Mouse (Mus musculus): ENCODE measurements around the gene Syt1. TPM values are rescaled to one million over a fixed set of nuclear protein-coding genes. Genes with fewer than 3 reads are reported as not detected.
A peak's percentile ranks its signal among the peaks of the same experiment; 100 is the strongest.

Syt1 gene
- total and polyA plus RNA-seq, 3 experiments: 0.31 to 0.50 TPM; not detected in 1

GRCm38 (mm10) chr10:108528338-108528737 lies 482.4 kb downstream of the Syt1 start:
- no peak for DNase-seq
- Histone ChIP-seq H3K4me3 (no peak overlapping the region), H3K79me2 (replicated peaks; ENCODE audit: control insufficient read depth, insufficient read depth, low read length) (no peaks in the 10 kb centered on the region), H3K36me3 (ENCODE audit: control insufficient read depth, insufficient read depth, low read length) (no peaks in the 10 kb centered on the region), H3K27me3 (ENCODE audit: control insufficient read depth, insufficient read depth, low read length) (no peaks in the 10 kb centered on the region), H3K9ac (ENCODE audit: low read depth, low read length) (no peak overlapping the region), H3K27ac (no peak overlapping the region), H3K4me1 (ENCODE audit: control insufficient read depth, insufficient read depth, low read length) (no peaks in the 10 kb centered on the region)
- intact Hi-C loops (cut with DNase I): no loop called here
- 78% methylated on average over 7 of the region's 7 CpGs for WGBS
- TF ChIP-seq POLR2A (IDR thresholded peaks at IDR 0.05; ENCODE audit: insufficient read depth, low read depth, low read length) (no peak), EP300 (IDR thresholded peaks at IDR 0.05; ENCODE audit: insufficient read depth, low read depth, low read length) (no peak)

GRCm38 (mm10) chr10:108525506-108525905 lies 485.3 kb downstream of the Syt1 start:
- Histone ChIP-seq H3K9ac (ENCODE audit: low read depth, low read length) (no peak overlapping the region), H3K4me3 (no peak overlapping the region), H3K36me3 (ENCODE audit: control insufficient read depth, insufficient read depth, low read length) (no peaks in the 10 kb centered on the region), H3K4me1 (ENCODE audit: control insufficient read depth, insufficient read depth, low read length) (no peaks in the 10 kb centered on the region), H3K27ac (no peak overlapping the region), H3K27me3 (ENCODE audit: control insufficient read depth, insufficient read depth, low read length) (no peaks in the 10 kb centered on the region), H3K79me2 (replicated peaks; ENCODE audit: control insufficient read depth, insufficient read depth, low read length) (no peaks in the 10 kb centered on the region)
- TF ChIP-seq EP300 (IDR thresholded peaks at IDR 0.05; ENCODE audit: insufficient read depth, low read depth, low read length) (no peak), CTCF (IDR thresholded peaks at IDR 0.05) (no peak), POLR2A (IDR thresholded peaks at IDR 0.05; ENCODE audit: insufficient read depth, low read depth, low read length) (no peak)
- DNase-seq: no peak
- intact Hi-C loops (cut with DNase I): no loop called here
- WGBS: 90% methylated on average over 11 of the region's 11 CpGs

GRCm38 (mm10) chr10:108524306-108525029 lies 486.3 kb downstream of the Syt1 start:
- Histone ChIP-seq H3K27me3 (ENCODE audit: control insufficient read depth, insufficient read depth, low read length) (no peaks in the 10 kb centered on the region), H3K79me2 (replicated peaks; ENCODE audit: control insufficient read depth, insufficient read depth, low read length) (no peaks in the 10 kb centered on the region), H3K4me1 (ENCODE audit: control insufficient read depth, insufficient read depth, low read length) (no peaks in the 10 kb centered on the region), H3K36me3 (ENCODE audit: control insufficient read depth, insufficient read depth, low read length) (no peaks in the 10 kb centered on the region), H3K9ac (ENCODE audit: low read depth, low read length) (no peak overlapping the region), H3K4me3 (no peak overlapping the region), H3K27ac (no peak overlapping the region)
- intact Hi-C loops (cut with DNase I): loop anchor here (5.0 kb wide), 1 partner anchor 222 kb away; no protein-coding TSS in a partner anchor
- WGBS: 57% methylated on average over 6 of the region's 6 CpGs
- DNase-seq: no peak
- TF ChIP-seq POLR2A (IDR thresholded peaks at IDR 0.05; ENCODE audit: insufficient read depth, low read depth, low read length) (no peak), CTCF (IDR thresholded peaks at IDR 0.05) (peak; percentile 56)

- no peak overlapping the region for H3K4me3 ChIP-seq
- DNase-seq: no peak
- no peaks in the 10 kb centered on the region for H3K36me3 ChIP-seq (ENCODE audit: control insufficient read depth, insufficient read depth, low read length)
- H3K27me3 ChIP-seq (ENCODE audit: control insufficient read depth, insufficient read depth, low read length): no peaks in the 10 kb centered on the region
- no peak for TF ChIP-seq POLR2A (IDR thresholded peaks at IDR 0.05; ENCODE audit: insufficient read depth, low read depth, low read length)
- no peak for TF ChIP-seq EP300 (IDR thresholded peaks at IDR 0.05; ENCODE audit: insufficient read depth, low read depth, low read length)
- TF ChIP-seq CTCF (IDR thresholded peaks at IDR 0.05): no peak
- 46% methylated on average over 6 of the region's 6 CpGs for WGBS
- intact Hi-C loops (cut with DNase I): no loop called here
- H3K9ac ChIP-seq (ENCODE audit: low read depth, low read length): no peak overlapping the region
- no peaks in the 10 kb centered on the region for H3K79me2 ChIP-seq (replicated peaks; ENCODE audit: control insufficient read depth, insufficient read depth, low read length)
- no peak overlapping the region for H3K27ac ChIP-seq
- H3K4me1 ChIP-seq (ENCODE audit: control insufficient read depth, insufficient read depth, low read length): no peaks in the 10 kb centered on the region
Measured at GRCm38 (mm10) chr10:108519156-108519555, 491.6 kb downstream of the Syt1 start.

- H3K36me3 ChIP-seq (ENCODE audit: control insufficient read depth, insufficient read depth, low read length): no peaks in the 10 kb centered on the region
- no peak overlapping the region for H3K9ac ChIP-seq (ENCODE audit: low read depth, low read length)
- no peak for TF ChIP-seq CTCF (IDR thresholded peaks at IDR 0.05)
- no peak for TF ChIP-seq EP300 (IDR thresholded peaks at IDR 0.05; ENCODE audit: insufficient read depth, low read depth, low read length)
- no peak for TF ChIP-seq POLR2A (IDR thresholded peaks at IDR 0.05; ENCODE audit: insufficient read depth, low read depth, low read length)
- no peaks in the 10 kb centered on the region for H3K79me2 ChIP-seq (replicated peaks; ENCODE audit: control insufficient read depth, insufficient read depth, low read length)
- intact Hi-C loops (cut with DNase I): no loop called here
- H3K4me1 ChIP-seq (ENCODE audit: control insufficient read depth, insufficient read depth, low read length): no peaks in the 10 kb centered on the region
- no peak for DNase-seq
- no peaks in the 10 kb centered on the region for H3K27me3 ChIP-seq (ENCODE audit: control insufficient read depth, insufficient read depth, low read length)
- whole genome bisulfite sequencing: 60% methylated on average over 9 of the region's 9 CpGs
- no peak overlapping the region for H3K4me3 ChIP-seq
- no peak overlapping the region for H3K27ac ChIP-seq
Measured at GRCm38 (mm10) chr10:108517076-108517475, 493.7 kb downstream of the Syt1 start.

GRCm38 (mm10) chr10:108514671-108515070 lies 496.1 kb downstream of the Syt1 start:
- intact Hi-C loops (cut with DNase I): no loop called here
- Histone ChIP-seq H3K4me3 (no peak overlapping the region), H3K4me1 (ENCODE audit: control insufficient read depth, insufficient read depth, low read length) (no peaks in the 10 kb centered on the region), H3K27ac (no peak overlapping the region), H3K36me3 (ENCODE audit: control insufficient read depth, insufficient read depth, low read length) (no peaks in the 10 kb centered on the region), H3K9ac (ENCODE audit: low read depth, low read length) (no peak overlapping the region), H3K79me2 (replicated peaks; ENCODE audit: control insufficient read depth, insufficient read depth, low read length) (no peaks in the 10 kb centered on the region), H3K27me3 (ENCODE audit: control insufficient read depth, insufficient read depth, low read length) (no peaks in the 10 kb centered on the region)
- 64% methylated on average over 7 of the region's 7 CpGs for WGBS
- no peak for DNase-seq
- TF ChIP-seq EP300 (IDR thresholded peaks at IDR 0.05; ENCODE audit: insufficient read depth, low read depth, low read length) (no peak), POLR2A (IDR thresholded peaks at IDR 0.05; ENCODE audit: insufficient read depth, low read depth, low read length) (no peak), CTCF (IDR thresholded peaks at IDR 0.05) (no peak)
